Mouse (Mus musculus): ENCODE results near the gene Stoml2. TPM values are rescaled to one million over a fixed set of nuclear protein-coding genes. Genes with fewer than 3 reads are reported as not detected.

The Stoml2 gene
- total and polyA plus RNA-seq, 2 experiments from 2014 or later: 102 to 230 TPM

DNA sequence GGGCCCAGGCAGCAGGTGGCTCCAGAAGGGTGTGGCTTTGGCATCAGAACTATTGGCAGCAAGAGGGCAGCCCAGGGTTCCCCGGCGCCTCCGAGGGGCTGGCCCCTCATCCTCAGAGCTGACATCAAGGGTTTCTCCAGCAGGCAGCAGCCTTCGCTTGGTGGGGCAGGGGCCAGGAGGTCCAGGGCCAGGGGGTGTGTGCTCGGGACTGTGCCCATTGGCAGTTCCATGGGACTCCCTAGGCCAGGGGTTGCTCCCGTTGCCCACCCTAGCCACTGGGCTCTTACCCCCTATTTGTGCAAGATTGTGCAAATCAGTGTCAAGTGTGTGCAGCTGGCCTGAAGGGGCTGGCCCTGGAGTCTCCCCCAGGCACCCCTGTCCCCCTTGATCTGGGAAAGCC is 4.3 kb upstream of the Stoml2 start:
- Histone ChIP-seq H3K4me2 (ENCODE audit: low read depth, low read length, poor library complexity, severe bottlenecking) (no peak overlapping the region), H3K9ac (replicated peaks; ENCODE audit: low read length, poor library complexity, severe bottlenecking) (no peak overlapping the region), H3K4me3 (ENCODE audit: low read depth, low read length) (no peak overlapping the region), H3K27me3 (ENCODE audit: insufficient read depth, low read length) (no peaks in the 10 kb centered on the region), H3K4me1 (ENCODE audit: insufficient read depth, low read length) (peaks cover 5% of the 10 kb centered on the region; the same call in 1 of the 2 replicates), H3K27ac (ENCODE audit: low read depth, low read length) (no peak overlapping the region), H3K9me3 (ENCODE audit: low read length) (no peaks in the 10 kb centered on the region), H3K36me3 (ENCODE audit: insufficient read depth, low read length) (peaks cover 21% of the 10 kb centered on the region)
- ATAC-seq (ENCODE audit: low FRiP score) (no peak), DNase-seq (ENCODE audit: low spot score) (no peak)
- TF ChIP-seq CTCF (IDR thresholded peaks at IDR 0.05): no peak
- WGBS: 94% methylated on average over 6 of the region's 6 CpGs

DNA sequence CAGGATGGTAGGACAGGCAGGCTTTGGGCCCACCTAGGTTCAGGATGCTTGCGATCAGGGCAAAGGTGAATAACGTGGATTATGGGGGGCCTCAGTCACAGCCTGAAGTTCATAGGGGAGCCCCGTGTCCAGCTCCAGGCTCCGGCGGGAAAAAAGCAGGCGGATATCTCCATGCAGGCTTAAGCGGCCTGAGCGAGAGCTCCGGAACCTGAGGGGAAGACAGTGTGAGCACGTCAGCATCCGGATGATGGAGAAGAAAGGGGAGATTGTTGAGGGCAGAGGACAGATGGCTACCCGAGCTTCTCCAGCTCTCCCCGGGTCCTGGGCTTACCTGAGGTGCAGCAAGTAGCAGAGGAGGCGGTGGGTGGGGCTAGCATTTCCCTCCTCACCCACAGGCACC is 2.0 kb upstream of the Stoml2 start:
- no peak for ATAC-seq (ENCODE audit: low FRiP score)
- H3K4me2 ChIP-seq (ENCODE audit: low read depth, low read length, poor library complexity, severe bottlenecking): no peak overlapping the region
- H3K9ac ChIP-seq (replicated peaks; ENCODE audit: low read length, poor library complexity, severe bottlenecking): no peak overlapping the region
- H3K4me3 ChIP-seq (ENCODE audit: low read depth, low read length): no peak overlapping the region
- peaks cover 30% of the 10 kb centered on the region for H3K36me3 ChIP-seq (ENCODE audit: insufficient read depth, low read length)
- H3K4me1 ChIP-seq (ENCODE audit: insufficient read depth, low read length): peaks cover 9% of the 10 kb centered on the region; the same call in 1 of the 2 replicates
- TF ChIP-seq CTCF (IDR thresholded peaks at IDR 0.05): no peak
- 86% methylated on average over 14 of the region's 14 CpGs for WGBS
- H3K9me3 ChIP-seq (ENCODE audit: low read length): no peaks in the 10 kb centered on the region
- no peak for DNase-seq (ENCODE audit: low spot score)
- no peaks in the 10 kb centered on the region for H3K27me3 ChIP-seq (ENCODE audit: insufficient read depth, low read length)
- H3K27ac ChIP-seq (ENCODE audit: low read depth, low read length): no peak overlapping the region

DNA sequence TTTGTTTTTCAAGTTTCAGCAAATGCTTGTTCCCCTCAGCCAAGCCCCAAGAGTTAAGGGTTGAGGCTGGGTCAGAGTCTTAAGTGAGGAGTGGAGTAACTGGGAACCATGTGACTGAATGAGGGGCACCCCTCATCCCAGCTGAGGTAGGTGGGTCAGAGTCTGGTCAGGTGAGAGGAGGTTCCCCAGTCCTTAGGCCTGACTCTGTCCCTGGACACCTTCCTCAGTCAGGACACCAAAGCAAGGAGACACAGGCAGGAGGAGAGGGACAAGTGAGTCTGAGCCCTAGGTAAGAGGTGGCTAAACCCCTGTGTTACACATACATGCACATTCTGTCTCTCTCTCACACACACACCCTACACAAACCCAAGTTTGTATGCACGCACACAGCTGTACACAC is 991 bp upstream of the Stoml2 start:
- 90% methylated on average over 1 of the region's 1 CpGs for WGBS
- peaks cover 38% of the 10 kb centered on the region for H3K36me3 ChIP-seq (ENCODE audit: insufficient read depth, low read length)
- DNase-seq (ENCODE audit: low spot score): no peak

DNA sequence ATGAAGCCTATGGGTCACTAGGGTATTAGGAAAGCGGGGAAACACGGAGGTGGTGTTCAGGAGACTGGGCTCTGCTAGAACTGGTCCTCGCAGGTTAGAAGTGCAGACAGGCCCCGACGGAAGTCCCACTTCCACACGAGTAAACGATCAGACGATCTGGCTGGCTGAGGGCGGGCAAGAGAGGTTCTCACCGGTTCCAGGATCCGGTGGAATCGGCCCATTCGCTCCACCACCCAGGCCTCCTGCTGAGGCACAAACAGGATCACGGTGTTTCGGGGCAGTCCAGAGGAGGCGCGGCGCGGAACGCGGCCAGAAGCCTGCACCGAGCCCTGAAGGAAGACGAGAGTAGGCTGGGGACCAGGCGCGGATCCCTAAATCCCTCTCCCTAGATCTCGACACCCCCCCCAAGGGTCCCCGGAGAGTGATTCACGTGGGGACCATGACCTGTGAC is 705 bp downstream of the Stoml2 start:
- 1% methylated on average over 28 of the region's 28 CpGs for WGBS
- Histone ChIP-seq H3K27ac (ENCODE audit: low read depth, low read length) (peak overlapping the region; percentile 84), H3K27me3 (ENCODE audit: insufficient read depth, low read length) (no peaks in the 10 kb centered on the region), H3K4me2 (ENCODE audit: low read depth, low read length, poor library complexity, severe bottlenecking) (peak overlapping the region; percentile 62), H3K9me3 (ENCODE audit: low read length) (no peaks in the 10 kb centered on the region), H3K4me1 (ENCODE audit: insufficient read depth, low read length) (0 out of 2 replicates have a peak, but pooled peaks cover 4% of the 10 kb centered on the region), H3K36me3 (ENCODE audit: insufficient read depth, low read length) (peaks cover 29% of the 10 kb centered on the region), H3K4me3 (ENCODE audit: low read depth, low read length) (peak overlapping the region; percentile 69), H3K9ac (replicated peaks; ENCODE audit: low read length, poor library complexity, severe bottlenecking) (peak overlapping the region; percentile 88)
- ATAC-seq (ENCODE audit: low FRiP score) (peak; percentile 51; the same call in 1 of the 2 replicates), DNase-seq (ENCODE audit: low spot score) (peak; percentile 21)
- TF ChIP-seq CTCF (IDR thresholded peaks at IDR 0.05): no peak

More for the DNA sequence above, 991 bp upstream of the Stoml2 start:
- no peak for ATAC-seq (ENCODE audit: low FRiP score)
- Histone ChIP-seq H3K4me2 (ENCODE audit: low read depth, low read length, poor library complexity, severe bottlenecking) (no peak overlapping the region), H3K4me1 (ENCODE audit: insufficient read depth, low read length) (0 out of 2 replicates have a peak, but pooled peaks cover 4% of the 10 kb centered on the region), H3K4me3 (ENCODE audit: low read depth, low read length) (no peak overlapping the region), H3K9me3 (ENCODE audit: low read length) (no peaks in the 10 kb centered on the region), H3K9ac (replicated peaks; ENCODE audit: low read length, poor library complexity, severe bottlenecking) (no peak overlapping the region), H3K27ac (ENCODE audit: low read depth, low read length) (peak overlapping the region; percentile 84), H3K27me3 (ENCODE audit: insufficient read depth, low read length) (no peaks in the 10 kb centered on the region)
- TF ChIP-seq CTCF (IDR thresholded peaks at IDR 0.05): no peak

DNA sequence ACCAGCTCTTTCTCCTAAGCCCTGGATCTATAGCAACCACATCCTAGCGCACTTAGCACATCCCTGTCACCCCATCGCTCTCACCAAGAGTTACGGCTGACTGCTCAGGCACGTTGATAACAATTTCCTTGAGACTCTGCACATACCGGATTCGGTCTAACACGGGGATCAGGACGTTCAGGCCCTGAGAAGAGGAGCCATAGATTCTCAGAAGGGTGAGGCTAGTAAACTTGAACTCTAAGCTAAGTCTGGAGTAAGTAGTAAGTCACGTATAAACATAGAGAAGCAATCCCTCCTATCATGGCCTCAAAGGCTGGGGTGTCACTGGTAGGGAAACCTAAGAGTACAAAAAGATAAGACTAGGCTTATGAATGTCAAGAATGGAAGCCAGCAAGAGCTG is 1.2 kb downstream of the Stoml2 start:
- ATAC-seq (ENCODE audit: low FRiP score) (no peak), DNase-seq (ENCODE audit: low spot score) (no peak)
- Histone ChIP-seq H3K9me3 (ENCODE audit: low read length) (no peaks in the 10 kb centered on the region), H3K27me3 (ENCODE audit: insufficient read depth, low read length) (no peaks in the 10 kb centered on the region), H3K9ac (replicated peaks; ENCODE audit: low read length, poor library complexity, severe bottlenecking) (peak overlapping the region; percentile 88), H3K4me2 (ENCODE audit: low read depth, low read length, poor library complexity, severe bottlenecking) (peak overlapping the region; percentile 62), H3K4me3 (ENCODE audit: low read depth, low read length) (peak overlapping the region; percentile 69), H3K4me1 (ENCODE audit: insufficient read depth, low read length) (0 out of 2 replicates have a peak, but pooled peaks cover 4% of the 10 kb centered on the region), H3K36me3 (ENCODE audit: insufficient read depth, low read length) (peaks cover 28% of the 10 kb centered on the region), H3K27ac (ENCODE audit: low read depth, low read length) (peak overlapping the region; percentile 84; the same call in 1 of the 2 replicates)
- WGBS: 81% methylated on average over 9 of the region's 9 CpGs
- TF ChIP-seq CTCF (IDR thresholded peaks at IDR 0.05): no peak

DNA sequence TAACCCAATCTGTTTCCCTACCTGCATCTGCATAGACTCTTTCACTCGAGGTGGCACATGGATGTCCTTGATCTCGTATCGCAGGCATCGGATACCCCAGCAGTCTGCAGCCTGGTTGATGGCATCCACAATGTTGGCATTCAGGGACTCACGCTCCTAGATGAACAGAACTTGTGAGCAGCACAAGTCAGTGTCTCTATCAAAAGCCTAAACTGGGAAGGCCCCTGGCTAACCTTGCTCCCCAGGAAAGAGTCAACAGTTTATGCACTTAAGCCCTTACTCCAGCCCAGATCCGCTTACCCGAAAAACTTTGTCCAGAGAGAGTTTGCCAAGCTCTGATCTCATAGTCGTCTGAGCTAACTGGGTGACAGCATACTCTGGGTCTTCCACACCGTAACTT is 1.8 kb downstream of the Stoml2 start:
- no peaks in the 10 kb centered on the region for H3K27me3 ChIP-seq (ENCODE audit: insufficient read depth, low read length)
- ATAC-seq (ENCODE audit: low FRiP score) (no peak), DNase-seq (ENCODE audit: low spot score) (no peak)
- WGBS: 94% methylated on average over 9 of the region's 9 CpGs
- peaks cover 28% of the 10 kb centered on the region for H3K36me3 ChIP-seq (ENCODE audit: insufficient read depth, low read length)
- no peak overlapping the region; the same call in 1 of the 2 replicates for H3K9ac ChIP-seq (replicated peaks; ENCODE audit: low read length, poor library complexity, severe bottlenecking)
- no peak overlapping the region for H3K4me2 ChIP-seq (ENCODE audit: low read depth, low read length, poor library complexity, severe bottlenecking)
- H3K4me3 ChIP-seq (ENCODE audit: low read depth, low read length): no peak overlapping the region
- H3K9me3 ChIP-seq (ENCODE audit: low read length): no peaks in the 10 kb centered on the region
- H3K4me1 ChIP-seq (ENCODE audit: insufficient read depth, low read length): peaks cover 5% of the 10 kb centered on the region
- TF ChIP-seq CTCF (IDR thresholded peaks at IDR 0.05): no peak
- no peak overlapping the region for H3K27ac ChIP-seq (ENCODE audit: low read depth, low read length)

All from midbrain, postnatal 0 days (tissue).